Mouse (Mus musculus): ENCODE data around the gene Apoc2. TPM values are rescaled to one million over a fixed set of nuclear protein-coding genes. Genes with fewer than 3 reads are reported as not detected.

Apoc2 gene
- polyA plus RNA-seq, 1 experiment from 2014 or later, result not detected

GRCm38 (mm10) chr7:19628536-19629360 is 49.0 kb downstream of the Apoc2 start:
- Histone ChIP-seq H3K4me3 (replicated peaks; ENCODE audit: low read length) (peak overlapping the region; percentile 76), H3K9me3 (ENCODE audit: control insufficient read depth, low read length) (no peaks in the 10 kb centered on the region), H3K4me2 (replicated peaks) (peak overlapping the region; percentile 96), H3K36me3 (replicated peaks; ENCODE audit: control insufficient read depth, insufficient read depth) (peaks cover 17% of the 10 kb centered on the region), H3K27me3 (ENCODE audit: control insufficient read depth, insufficient read depth, low read length) (no peaks in the 10 kb centered on the region), H3K9ac (peak overlapping the region; percentile 60), H3K27ac (peak overlapping the region; percentile 76), H3K4me1 (replicated peaks; ENCODE audit: control insufficient read depth, insufficient read depth, low read length) (0 out of 2 replicates have a peak, but pooled peaks cover 6% of the 10 kb centered on the region)
- DNase-seq (ENCODE audit: low spot score), result peak; percentile 75
- under 1% methylated on average over 52 of the region's 57 CpGs for WGBS
- ATAC-seq (ENCODE audit: low FRiP score), result peak; percentile 84

- H3K9me3 ChIP-seq (ENCODE audit: control insufficient read depth, low read length), result no peaks in the 10 kb centered on the region
- H3K27ac ChIP-seq, result no peak overlapping the region
- H3K4me3 ChIP-seq (replicated peaks; ENCODE audit: low read length), result peak overlapping the region; percentile 76
- WGBS, result 17% methylated on average over 17 of the region's 17 CpGs
- DNase-seq (ENCODE audit: low spot score) (no peak), ATAC-seq (ENCODE audit: low FRiP score) (no peak)
- no peaks in the 10 kb centered on the region for H3K27me3 ChIP-seq (ENCODE audit: control insufficient read depth, insufficient read depth, low read length)
- H3K4me1 ChIP-seq (replicated peaks; ENCODE audit: control insufficient read depth, insufficient read depth, low read length), result 0 out of 2 replicates have a peak, but pooled peaks cover 6% of the 10 kb centered on the region
- peak overlapping the region; percentile 96 for H3K4me2 ChIP-seq (replicated peaks)
- H3K36me3 ChIP-seq (replicated peaks; ENCODE audit: control insufficient read depth, insufficient read depth), result peaks cover 12% of the 10 kb centered on the region
- H3K9ac ChIP-seq, result no peak overlapping the region
Observed at GRCm38 (mm10) chr7:19628192-19628535, 49.6 kb downstream of the Apoc2 start.

- H3K36me3 ChIP-seq (replicated peaks; ENCODE audit: control insufficient read depth, insufficient read depth), result peaks cover 7% of the 10 kb centered on the region
- H3K4me2 ChIP-seq (replicated peaks), result peak overlapping the region; percentile 96
- H3K4me3 ChIP-seq (replicated peaks; ENCODE audit: low read length), result peak overlapping the region; percentile 76; the same call in 1 of the 2 replicates
- 66% methylated on average over 3 of the region's 3 CpGs for WGBS
- ATAC-seq (ENCODE audit: low FRiP score), result no peak
- 0 out of 2 replicates have a peak, but pooled peaks cover 6% of the 10 kb centered on the region for H3K4me1 ChIP-seq (replicated peaks; ENCODE audit: control insufficient read depth, insufficient read depth, low read length)
- H3K9me3 ChIP-seq (ENCODE audit: control insufficient read depth, low read length), result no peaks in the 10 kb centered on the region
- no peak overlapping the region for H3K9ac ChIP-seq
- H3K27me3 ChIP-seq (ENCODE audit: control insufficient read depth, insufficient read depth, low read length), result no peaks in the 10 kb centered on the region
- DNase-seq (ENCODE audit: low spot score), result no peak
- no peak overlapping the region for H3K27ac ChIP-seq
Observed at GRCm38 (mm10) chr7:19627721-19628120, 50.0 kb downstream of the Apoc2 start.

GRCm38 (mm10) chr7:19623433-19623832 is 54.3 kb downstream of the Apoc2 start:
- H3K4me1 ChIP-seq (replicated peaks; ENCODE audit: control insufficient read depth, insufficient read depth, low read length), result 0 out of 2 replicates have a peak, but pooled peaks cover 3% of the 10 kb centered on the region
- H3K4me2 ChIP-seq (replicated peaks), result no peak overlapping the region
- H3K9me3 ChIP-seq (ENCODE audit: control insufficient read depth, low read length), result no peaks in the 10 kb centered on the region
- 67% methylated on average over 2 of the region's 2 CpGs for WGBS
- DNase-seq (ENCODE audit: low spot score) (no peak), ATAC-seq (ENCODE audit: low FRiP score) (no peak)
- no peak overlapping the region for H3K9ac ChIP-seq
- H3K27me3 ChIP-seq (ENCODE audit: control insufficient read depth, insufficient read depth, low read length), result no peaks in the 10 kb centered on the region
- H3K27ac ChIP-seq, result no peak overlapping the region
- no peaks in the 10 kb centered on the region for H3K36me3 ChIP-seq (replicated peaks; ENCODE audit: control insufficient read depth, insufficient read depth)
- no peak overlapping the region for H3K4me3 ChIP-seq (replicated peaks; ENCODE audit: low read length)

GRCm38 (mm10) chr7:19622241-19622640 is 55.5 kb downstream of the Apoc2 start:
- DNase-seq (ENCODE audit: low spot score) (no peak), ATAC-seq (ENCODE audit: low FRiP score) (no peak)
- H3K9me3 ChIP-seq (ENCODE audit: control insufficient read depth, low read length), result no peaks in the 10 kb centered on the region
- H3K4me2 ChIP-seq (replicated peaks), result no peak overlapping the region
- 45% methylated on average over 6 of the region's 6 CpGs for WGBS
- H3K36me3 ChIP-seq (replicated peaks; ENCODE audit: control insufficient read depth, insufficient read depth), result no peaks in the 10 kb centered on the region
- H3K27ac ChIP-seq, result no peak overlapping the region
- no peaks in the 10 kb centered on the region for H3K27me3 ChIP-seq (ENCODE audit: control insufficient read depth, insufficient read depth, low read length)
- no peak overlapping the region for H3K9ac ChIP-seq
- no peaks in the 10 kb centered on the region for H3K4me1 ChIP-seq (replicated peaks; ENCODE audit: control insufficient read depth, insufficient read depth, low read length)
- H3K4me3 ChIP-seq (replicated peaks; ENCODE audit: low read length), result no peak overlapping the region

Other genes with a start within 250 kb of the Apoc2 start
- 19.2 and 20.4 TPM in 2 replicates for gene Mark4, start 219.1 kb downstream of the Apoc2 start, polyA plus RNA-seq (2014; fragmentation: Nextera tagmentation; extraction: Ambion mirVana)
- 0.79 and 0.87 TPM in 2 replicates for gene Exoc3l2, start 214.6 kb downstream of the Apoc2 start, polyA plus RNA-seq (2014; fragmentation: Nextera tagmentation; extraction: Ambion mirVana)
- gene Bloc1s3, start 169.6 kb downstream of the Apoc2 start, polyA plus RNA-seq (2014; fragmentation: Nextera tagmentation; extraction: Ambion mirVana), result 2.6 and 3.6 TPM in 2 replicates
- gene Trappc6a, start 169.5 kb downstream of the Apoc2 start, polyA plus RNA-seq (2014; fragmentation: Nextera tagmentation; extraction: Ambion mirVana), result 34.2 and 38.8 TPM in 2 replicates
- 0.98 and 1.1 TPM in 2 replicates for gene Nkpd1, start 160.1 kb downstream of the Apoc2 start, polyA plus RNA-seq (2014; fragmentation: Nextera tagmentation; extraction: Ambion mirVana)
- gene Ppp1r37, start 114.9 kb downstream of the Apoc2 start, polyA plus RNA-seq (2014; fragmentation: Nextera tagmentation; extraction: Ambion mirVana), result 12.7 and 12.9 TPM in 2 replicates
- gene Zfp296, start 100.7 kb downstream of the Apoc2 start, polyA plus RNA-seq (2014; fragmentation: Nextera tagmentation; extraction: Ambion mirVana), result 0.13 and 0.16 TPM in 2 replicates
- gene Gemin7, start 100.3 kb downstream of the Apoc2 start, polyA plus RNA-seq (2014; fragmentation: Nextera tagmentation; extraction: Ambion mirVana), result 141 and 157 TPM in 2 replicates
- 41.6 and 47.6 TPM in 2 replicates for gene Clasrp, start 73.5 kb downstream of the Apoc2 start, polyA plus RNA-seq (2014; fragmentation: Nextera tagmentation; extraction: Ambion mirVana)
- 5.4 and 7.9 TPM in 2 replicates for gene Relb, start 48.5 kb downstream of the Apoc2 start, polyA plus RNA-seq (2014; fragmentation: Nextera tagmentation; extraction: Ambion mirVana)
- gene Clptm1, start 12.9 kb downstream of the Apoc2 start, polyA plus RNA-seq (2014; fragmentation: Nextera tagmentation; extraction: Ambion mirVana), result 150 and 170 TPM in 2 replicates
- not detected in 2 replicates for gene Gm44805, start 3.5 kb upstream of the Apoc2 start, polyA plus RNA-seq (2014; fragmentation: Nextera tagmentation; extraction: Ambion mirVana)
- not detected in 2 replicates for gene Apoc4, start 3.5 kb upstream of the Apoc2 start, polyA plus RNA-seq (2014; fragmentation: Nextera tagmentation; extraction: Ambion mirVana)
- 2.3 and 2.5 TPM in 2 replicates for gene Apoc1, start 14.7 kb upstream of the Apoc2 start, polyA plus RNA-seq (2014; fragmentation: Nextera tagmentation; extraction: Ambion mirVana)
- 543 and 561 TPM in 2 replicates for gene Apoe, start 21.2 kb upstream of the Apoc2 start, polyA plus RNA-seq (2014; fragmentation: Nextera tagmentation; extraction: Ambion mirVana)
- gene Tomm40, start 37.5 kb upstream of the Apoc2 start, polyA plus RNA-seq (2014; fragmentation: Nextera tagmentation; extraction: Ambion mirVana), result 119 and 128 TPM in 2 replicates
- 46.7 and 49.5 TPM in 2 replicates for gene Nectin2, start 72.5 kb upstream of the Apoc2 start, polyA plus RNA-seq (2014; fragmentation: Nextera tagmentation; extraction: Ambion mirVana)
- 17.5 and 18.8 TPM in 2 replicates for gene Bcam, start 93.1 kb upstream of the Apoc2 start, polyA plus RNA-seq (2014; fragmentation: Nextera tagmentation; extraction: Ambion mirVana)
- gene Cblc, start 118.9 kb upstream of the Apoc2 start, polyA plus RNA-seq (2014; fragmentation: Nextera tagmentation; extraction: Ambion mirVana), result not detected in 2 replicates
- 0.58 and 0.97 TPM in 2 replicates for gene Bcl3, start 144.8 kb upstream of the Apoc2 start, polyA plus RNA-seq (2014; fragmentation: Nextera tagmentation; extraction: Ambion mirVana)
- 13.0 and 13.9 TPM in 2 replicates for gene Gm19345, start 174.1 kb upstream of the Apoc2 start, polyA plus RNA-seq (2014; fragmentation: Nextera tagmentation; extraction: Ambion mirVana)
- 0.17 and 0.20 TPM in 2 replicates for gene Ceacam16, start 183.4 kb upstream of the Apoc2 start, polyA plus RNA-seq (2014; fragmentation: Nextera tagmentation; extraction: Ambion mirVana)
- not detected in 2 replicates for gene Ceacam19, start 210.0 kb upstream of the Apoc2 start, polyA plus RNA-seq (2014; fragmentation: Nextera tagmentation; extraction: Ambion mirVana)
- gene Pvr, start 243.2 kb upstream of the Apoc2 start, polyA plus RNA-seq (2014; fragmentation: Nextera tagmentation; extraction: Ambion mirVana), result 6.4 and 6.6 TPM in 2 replicates